Mouse (Mus musculus): ENCODE results near the gene Tnks2. TPM values are rescaled to one million over a fixed set of nuclear protein-coding genes. Genes with fewer than 3 reads are reported as not detected.
"Not testable (repeated sequence)": the region's sequence is repeated elsewhere in the genome, so short reads cannot be mapped to it uniquely, and the experiment has no call there.

Tnks2 gene
- total RNA-seq (2021) = 111 and 124 TPM in 2 replicates
- long read RNA-seq, experiment 1, full-length matches to known transcripts = 11 of 39 reads
- long read RNA-seq, experiment 1, partial matches to known transcripts = 9 of 39 reads
- long read RNA-seq, experiment 1, other reads (novel, unspliced or antisense) = 19 of 39 reads
- long read RNA-seq, experiment 2, full-length matches to known transcripts = 8 of 37 reads
- long read RNA-seq, experiment 2, partial matches to known transcripts = 15 of 37 reads
- long read RNA-seq, experiment 2, other reads (novel, unspliced or antisense) = 14 of 37 reads

DNA sequence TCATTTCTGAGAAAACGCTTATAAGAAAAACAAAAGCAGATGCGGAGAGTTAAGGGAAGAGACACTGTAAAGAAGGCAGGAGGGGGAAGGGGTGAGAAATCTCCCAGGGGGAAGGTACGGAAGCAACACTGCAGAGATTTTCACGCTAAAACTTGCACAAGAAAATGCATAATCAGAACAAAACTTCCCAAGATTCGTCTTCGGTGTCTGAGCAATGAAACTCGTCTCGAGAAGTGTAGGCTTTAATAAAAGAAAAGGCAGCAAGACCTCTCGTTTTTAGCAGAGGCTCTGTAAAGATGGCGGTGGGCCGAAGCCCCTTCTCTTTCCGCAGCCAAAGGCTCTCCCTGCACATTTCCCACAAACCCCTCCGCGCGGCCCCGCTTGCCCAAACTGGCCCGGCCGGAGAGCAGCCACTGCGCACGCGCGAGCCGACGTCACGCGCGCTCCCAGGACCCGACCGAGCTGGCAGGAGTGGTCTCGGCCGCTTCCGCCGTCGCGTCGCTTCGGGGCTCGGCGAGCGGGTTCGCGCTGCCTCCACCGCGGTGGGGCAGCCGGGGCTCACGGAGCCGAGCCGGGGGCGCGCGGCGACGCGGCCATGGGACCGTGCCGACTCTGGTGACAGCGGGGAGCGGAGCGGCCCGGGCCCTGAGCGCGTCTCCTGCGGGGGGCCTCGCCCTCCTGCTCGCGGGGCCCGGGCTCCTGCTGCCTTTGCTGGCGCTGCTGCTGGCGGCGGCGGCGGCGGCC is at the start of gene Tnks2:
Tnks2 (plus strand) TSS at position 445 of the 744 bp plus-strand sequence.
- DNase-seq = peak; percentile 99

DNA sequence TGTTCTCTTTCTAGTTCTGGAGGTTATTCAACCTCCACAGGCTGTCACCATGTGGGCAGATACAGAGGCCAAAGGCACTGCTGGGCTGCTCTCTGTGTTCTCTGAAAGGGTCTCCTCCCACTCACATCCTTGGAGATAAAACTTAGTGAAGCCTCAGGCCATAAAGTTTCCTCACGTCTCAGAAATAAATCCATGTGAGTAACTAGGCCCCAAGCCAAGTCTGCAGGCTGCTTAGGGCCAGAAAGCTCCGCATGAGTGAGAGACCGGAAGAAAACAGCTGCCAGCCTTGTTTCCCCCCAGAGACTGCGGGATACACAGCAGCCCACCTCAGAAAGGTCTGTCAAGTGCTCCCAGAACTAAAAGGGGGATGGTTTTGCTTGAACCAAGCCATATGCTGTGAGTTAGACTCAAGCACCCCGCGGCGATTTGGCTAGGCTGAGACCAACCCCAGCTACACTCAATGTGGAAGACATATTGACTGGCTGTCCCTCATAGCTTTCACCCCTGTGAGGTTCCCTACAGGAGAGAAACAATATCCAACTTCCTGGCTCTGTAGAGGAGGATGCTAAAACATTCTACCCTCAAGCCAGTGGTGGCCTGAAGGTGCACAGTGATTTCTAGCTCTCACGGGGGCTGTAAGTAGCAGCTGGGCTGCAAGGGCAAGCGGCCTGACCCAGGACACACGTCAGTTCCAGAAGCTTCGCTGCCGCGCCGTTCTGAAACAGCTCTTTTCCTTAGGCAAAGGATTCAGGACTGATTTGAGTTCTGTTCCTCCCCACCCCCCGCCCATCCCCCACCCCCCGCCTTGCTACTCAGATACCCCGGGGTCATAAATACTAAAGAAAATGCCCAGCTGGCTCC is 43.9 kb upstream of the Tnks2 start:
- DNase-seq = peak; percentile 68

DNA sequence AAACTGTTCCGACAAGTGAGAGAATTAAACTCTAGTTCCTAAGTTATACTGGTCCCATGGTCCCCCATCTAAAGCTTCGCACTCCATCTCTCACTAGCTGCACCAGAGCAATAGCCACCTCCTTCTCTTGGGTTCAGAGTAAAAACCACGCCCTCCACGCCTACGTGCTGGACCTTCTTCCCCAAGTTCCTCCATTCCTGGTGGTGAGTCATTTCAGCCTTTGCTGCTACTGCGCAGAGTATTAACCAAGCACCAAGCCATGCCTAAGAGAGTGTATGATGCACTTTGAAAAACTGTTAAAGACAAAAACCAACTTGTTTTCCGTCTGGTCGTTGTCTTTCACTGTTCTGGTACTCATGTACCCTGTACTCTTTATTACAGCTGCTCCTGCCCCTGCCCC is 41.4 kb upstream of the Tnks2 start:
- DNase-seq = no peak

DNA sequence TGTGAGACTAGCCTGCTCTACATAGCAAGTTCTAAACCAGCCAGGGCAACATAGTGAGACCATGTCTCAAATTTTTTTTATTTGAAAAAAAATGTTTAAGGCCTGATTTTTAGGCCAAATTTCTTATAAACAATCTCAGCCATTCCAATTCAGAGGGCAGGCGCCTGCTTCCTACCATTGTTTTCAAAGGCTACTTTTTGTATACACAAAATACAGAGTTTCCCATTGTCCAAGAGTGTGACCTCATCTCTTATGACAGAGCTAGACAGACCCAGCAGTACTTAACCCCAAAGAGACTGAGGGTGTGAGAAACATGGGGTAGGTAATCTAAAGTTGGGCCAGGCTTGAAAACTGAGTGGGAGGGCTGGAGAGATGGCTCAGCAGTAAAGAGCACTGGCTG is 40.6 kb upstream of the Tnks2 start:
- no peak for DNase-seq

DNA sequence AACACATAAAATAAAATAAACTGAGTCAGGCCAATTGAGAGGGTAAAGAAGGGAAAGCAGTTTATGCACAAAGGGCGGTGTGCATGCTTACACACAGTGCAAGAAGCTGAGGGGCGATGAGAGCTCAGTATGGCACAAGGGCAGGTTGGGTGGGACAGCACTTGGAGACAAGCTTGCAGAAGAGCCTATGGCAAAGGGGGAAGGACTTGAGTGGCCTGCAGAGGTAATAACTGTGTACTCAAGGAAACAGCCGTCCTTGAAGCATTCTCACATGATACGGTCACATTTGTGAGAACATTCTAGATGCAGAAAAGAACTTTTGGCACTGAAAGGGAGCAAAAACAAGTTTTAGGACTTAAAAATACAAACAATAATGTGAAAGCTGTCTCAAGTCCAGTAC is 40.0 kb upstream of the Tnks2 start:
- no peak for DNase-seq

DNA sequence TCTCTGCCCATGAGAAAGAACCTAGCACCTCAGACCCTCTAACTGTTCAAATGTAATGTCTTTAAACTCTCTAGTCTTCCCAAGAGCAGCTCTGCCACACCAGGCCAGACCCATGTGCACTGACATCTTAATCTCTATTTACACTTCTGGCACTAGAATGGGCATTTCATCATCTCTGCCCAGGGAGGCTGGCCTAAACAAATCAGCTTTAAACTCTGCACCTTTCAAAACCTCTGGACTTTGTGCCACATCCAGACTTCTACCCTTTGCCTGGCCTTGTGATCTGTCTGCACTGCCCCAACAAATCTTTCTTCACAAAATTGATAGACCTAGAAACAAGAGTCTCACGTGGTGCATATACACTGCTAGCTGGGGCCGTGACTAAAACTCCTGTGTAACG is 38.8 kb upstream of the Tnks2 start:
- peak; percentile 19 for DNase-seq

DNA sequence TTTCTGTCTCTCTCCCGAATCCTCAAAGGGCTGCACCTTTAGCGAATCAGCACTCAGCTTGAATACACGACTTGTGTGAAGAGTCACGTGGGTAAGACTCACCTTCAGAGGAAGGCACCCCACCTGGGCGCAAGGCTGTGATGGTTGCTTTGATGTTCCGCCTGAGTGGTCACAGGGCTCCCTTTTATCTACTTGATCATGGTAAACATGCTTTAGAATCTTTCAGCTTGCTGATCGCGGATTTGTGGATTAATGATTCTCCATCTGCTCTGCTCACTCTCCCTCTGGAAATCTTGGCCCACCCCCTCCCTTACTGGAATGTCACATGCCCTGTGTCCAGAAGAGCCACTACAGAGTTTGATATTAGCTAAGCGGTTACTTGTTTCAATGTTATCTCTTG is 37.1 kb upstream of the Tnks2 start:
- DNase-seq = no peak

DNA sequence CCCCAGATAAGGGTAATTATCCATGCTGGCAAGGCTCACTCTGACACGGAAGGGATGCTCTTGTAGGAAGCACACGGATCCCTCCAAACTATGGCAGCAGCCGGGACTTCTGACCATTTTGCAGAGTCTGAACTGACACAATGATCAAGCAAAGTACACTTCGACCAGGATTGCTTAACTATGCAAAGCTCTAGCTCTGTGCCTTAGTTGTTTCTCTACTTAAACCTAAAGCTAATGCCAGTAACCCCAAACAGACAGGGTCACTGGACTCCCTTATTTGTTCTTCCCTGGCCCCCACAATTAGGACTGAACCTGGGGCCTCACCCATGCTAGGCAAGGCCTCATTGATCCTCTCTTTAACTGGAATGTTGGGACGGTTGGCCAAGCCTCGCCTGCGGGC is 33.7 kb upstream of the Tnks2 start:
- no peak for DNase-seq

DNA sequence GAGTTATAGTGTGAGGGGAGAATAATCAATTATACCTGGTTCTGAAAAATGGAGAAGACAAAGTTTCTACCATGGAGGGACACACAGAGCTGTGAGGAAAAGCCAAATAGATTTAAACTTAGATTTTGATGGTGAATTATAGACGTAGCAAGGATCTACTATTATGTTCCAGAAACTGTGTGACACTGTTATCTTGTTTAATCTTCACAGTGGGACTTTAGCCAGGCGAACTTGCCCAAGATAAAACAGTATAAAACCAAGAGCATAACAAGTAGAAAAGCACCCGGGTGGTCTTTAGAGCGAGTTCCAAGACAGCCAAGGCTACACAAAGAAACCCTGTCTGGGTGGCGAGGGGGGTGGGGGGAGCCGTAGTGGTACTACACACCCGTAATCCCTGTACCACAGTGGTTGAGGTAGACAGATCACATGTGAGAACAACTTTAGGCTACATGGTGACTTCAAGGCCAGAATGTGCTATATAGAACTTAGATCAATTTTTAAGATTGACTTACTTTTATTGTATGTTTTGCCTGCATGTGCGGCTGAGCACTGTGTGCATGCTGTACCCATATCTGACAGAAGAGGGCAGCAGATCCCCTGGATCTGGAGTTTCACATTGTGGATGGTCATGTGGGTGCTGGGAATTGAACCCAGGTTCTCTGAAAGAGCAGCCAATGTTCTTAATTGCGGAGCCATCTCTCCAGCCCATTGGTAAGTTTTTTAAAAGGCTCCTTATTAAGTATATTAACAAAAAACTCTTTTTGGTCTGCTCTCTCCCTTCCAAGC is 32.0 kb upstream of the Tnks2 start:
- DNase-seq = no peak

DNA sequence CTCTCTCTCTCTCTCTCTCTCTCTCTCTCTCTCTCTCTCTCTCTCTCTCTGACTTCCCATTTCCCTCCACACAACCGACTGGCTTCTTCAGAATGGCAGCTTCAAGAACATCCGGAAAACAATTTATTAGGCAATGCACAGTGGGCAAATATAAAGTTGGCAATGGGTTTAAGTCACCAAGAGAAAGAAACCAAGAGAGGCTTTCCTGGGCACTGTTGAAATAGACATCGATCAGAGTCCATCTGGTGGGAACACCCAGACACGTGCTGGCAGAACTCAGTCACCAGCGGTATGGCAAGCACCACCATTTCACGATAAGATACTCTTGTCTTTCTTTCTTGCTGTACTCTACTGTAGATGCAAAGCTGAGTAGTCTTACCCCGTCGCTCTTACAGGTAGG is 30.6 kb upstream of the Tnks2 start:
- no peak for DNase-seq

DNA sequence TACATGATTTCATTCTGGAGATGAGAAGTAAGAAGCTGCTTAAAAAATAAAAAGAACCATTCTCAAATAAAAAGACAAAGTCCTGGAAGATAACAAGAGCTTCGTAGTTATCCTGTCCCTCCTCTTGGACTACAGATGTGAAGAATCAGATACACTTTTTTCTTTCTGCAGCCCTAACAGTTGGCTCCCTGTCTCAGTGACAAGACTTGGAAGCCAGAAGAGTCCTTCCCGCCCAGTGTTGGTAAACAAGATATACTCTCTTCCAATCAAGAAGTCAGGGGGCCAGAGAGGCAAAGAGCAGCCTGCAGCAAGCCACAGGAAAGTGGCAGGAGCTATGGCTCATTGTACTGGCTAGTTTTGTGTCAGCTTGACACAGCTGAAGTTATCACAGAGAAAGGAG is 27.2 kb upstream of the Tnks2 start:
- DNase-seq = no peak

DNA sequence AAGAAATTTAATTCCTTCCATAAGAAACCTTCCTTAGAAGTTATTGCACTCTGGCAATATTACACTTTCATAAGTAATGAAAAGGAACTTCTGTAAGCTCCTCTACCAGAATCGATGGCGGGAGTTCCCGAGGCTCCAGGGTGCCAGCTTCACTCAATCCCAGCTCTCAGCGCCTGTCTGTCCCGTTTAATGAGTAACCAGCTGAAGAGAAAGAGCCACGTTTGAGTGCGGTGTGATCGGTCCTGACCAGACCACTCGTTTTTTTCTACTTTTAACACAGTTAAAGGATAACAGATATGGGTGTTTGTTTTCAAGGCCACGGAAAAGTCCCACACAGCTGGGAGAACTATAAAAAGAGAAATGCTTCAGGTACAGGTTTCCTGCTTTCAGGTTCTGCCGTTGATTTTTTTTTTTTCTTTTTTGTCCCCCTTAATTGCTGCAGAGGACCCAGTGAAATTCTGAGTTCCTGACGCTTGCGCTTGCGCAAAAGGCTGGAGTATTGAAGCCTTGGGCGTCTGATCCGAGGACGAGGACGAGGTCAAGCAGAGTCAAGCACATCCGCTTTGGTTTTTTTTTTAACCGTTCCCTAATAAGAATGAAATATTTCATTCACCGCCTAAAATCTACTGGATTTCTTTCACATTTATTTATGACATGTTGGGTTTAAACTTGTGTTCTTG is 25.5 kb upstream of the Tnks2 start:
- peak; percentile 78 for DNase-seq

DNA sequence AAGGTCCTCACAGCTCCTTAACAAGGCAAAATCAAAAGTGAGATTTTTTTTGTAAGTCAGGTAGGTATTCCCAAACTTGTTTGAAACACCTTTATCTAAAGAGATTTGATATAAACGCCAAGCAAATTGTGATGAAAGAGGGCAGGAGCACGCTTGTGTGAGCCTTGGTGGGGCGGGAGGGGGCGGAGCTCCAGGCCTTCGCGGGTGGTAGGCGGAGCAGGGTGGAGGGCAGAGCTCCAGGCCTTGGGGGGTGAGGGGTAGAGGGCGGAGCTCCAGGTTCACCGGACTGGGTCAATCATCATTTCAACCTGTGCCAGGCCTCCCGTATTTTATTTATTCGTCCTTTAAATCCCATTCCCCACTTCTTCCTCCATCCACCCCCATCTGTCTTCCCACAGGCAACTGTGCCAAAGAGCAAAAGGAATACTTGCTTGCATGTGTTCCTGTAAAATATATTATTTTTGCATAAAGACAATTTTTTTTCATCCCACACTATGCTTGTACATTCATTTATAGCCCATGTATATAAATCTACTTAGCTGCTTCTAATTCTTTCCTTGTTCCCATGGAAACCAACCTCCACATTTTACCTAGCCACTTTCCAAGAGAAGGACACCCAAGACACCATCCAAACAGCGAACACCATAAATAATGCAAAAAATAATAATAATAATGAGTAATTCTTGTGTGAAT is 24.4 kb upstream of the Tnks2 start:
- peak; percentile 57 for DNase-seq

DNA sequence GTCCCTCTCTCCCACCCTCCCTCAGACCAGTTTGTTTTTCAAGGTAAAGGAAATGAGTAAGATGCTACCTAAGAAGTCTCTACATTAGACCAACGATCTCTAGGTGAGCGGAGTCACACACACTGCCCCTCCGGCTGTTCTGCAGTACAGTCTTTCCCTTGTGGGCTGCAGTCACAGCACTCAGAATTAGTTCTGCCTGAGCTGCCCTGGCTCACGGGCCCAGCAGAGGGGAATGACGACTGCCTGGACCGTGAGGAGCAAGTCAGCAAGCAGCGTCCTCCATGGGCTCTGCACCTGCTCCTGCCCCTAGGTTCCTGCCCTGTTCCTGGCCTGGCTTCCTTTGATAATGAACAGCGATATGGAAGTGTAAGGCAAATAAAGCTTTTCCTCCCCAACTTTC is 22.0 kb upstream of the Tnks2 start:
- DNase-seq = no peak

DNA sequence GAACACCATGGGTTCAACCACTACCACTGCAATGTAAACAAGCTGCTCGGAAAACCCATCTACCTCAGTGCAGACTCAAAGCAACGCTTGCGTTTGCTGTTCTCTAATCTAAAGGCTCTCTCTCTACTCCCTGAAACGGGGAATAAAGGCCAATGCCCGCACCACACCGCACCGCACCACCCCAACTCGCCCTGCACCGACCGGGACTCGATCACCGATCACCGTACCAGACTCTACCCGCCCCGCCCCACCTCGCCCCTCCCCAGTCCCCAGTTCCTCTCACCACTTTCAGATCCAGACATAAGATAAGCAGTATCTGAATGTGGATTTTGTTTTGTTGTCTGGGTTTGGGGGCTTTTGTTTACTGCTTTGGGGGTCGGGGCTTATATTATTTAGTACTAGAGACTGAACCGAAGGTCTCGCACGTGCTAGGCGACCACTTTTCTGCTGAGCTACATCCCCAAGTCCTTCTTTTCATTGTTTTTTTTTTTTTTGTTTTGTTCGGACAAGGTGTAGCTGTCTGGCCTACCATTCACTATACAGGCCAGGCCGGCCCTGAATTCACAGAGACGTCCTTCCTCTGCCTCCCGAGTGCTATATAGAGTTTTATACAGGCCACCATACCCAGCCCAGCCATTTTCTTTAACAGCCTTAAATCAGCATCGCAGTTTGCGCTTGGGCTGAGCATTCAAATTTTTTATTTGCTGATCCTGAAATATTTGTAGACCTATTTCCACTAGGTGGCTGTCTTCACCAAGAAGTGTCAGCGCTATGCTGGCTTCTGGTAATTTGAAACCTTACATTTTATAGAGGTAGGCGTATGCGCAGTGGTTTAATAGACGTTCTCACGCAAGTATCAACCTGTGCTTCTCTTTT is 18.4 kb upstream of the Tnks2 start:
- DNase-seq = peak; percentile 36

DNA sequence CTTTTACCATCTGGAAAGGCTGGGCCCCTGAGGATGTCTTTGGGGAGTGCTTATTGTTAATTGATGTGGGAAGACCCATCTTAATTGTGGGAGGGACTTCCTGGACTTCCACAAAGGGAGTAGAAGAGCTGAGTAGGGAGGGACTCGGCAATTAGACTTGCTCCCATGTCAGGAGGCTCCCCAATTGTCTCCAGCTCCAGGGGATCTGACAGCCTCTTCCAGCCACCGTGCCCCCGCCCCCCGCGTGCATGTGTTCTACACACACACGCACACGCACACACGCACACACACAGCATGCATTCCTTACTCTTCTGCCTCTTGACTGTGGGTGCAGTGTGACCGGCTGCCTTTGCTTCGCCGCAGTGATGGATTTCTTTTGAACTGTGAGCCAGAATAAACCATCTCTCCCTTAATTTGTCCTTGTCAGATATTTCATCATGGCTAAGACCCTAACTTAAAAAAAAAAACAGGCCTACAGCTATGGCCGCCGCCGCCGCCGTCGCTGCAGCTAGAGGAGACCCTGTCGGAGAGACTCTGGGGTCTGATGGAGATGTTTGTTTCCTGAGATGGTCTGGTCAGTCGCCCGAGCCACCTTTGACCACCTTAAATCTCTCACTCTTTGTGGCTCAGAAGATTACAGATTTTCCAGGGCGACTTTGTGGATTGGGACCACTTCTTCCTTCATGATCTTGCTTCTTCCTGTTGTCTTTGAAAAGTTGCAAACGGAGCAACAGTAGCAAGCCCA is 15.7 kb upstream of the Tnks2 start:
- peak; percentile 50 for DNase-seq

DNA sequence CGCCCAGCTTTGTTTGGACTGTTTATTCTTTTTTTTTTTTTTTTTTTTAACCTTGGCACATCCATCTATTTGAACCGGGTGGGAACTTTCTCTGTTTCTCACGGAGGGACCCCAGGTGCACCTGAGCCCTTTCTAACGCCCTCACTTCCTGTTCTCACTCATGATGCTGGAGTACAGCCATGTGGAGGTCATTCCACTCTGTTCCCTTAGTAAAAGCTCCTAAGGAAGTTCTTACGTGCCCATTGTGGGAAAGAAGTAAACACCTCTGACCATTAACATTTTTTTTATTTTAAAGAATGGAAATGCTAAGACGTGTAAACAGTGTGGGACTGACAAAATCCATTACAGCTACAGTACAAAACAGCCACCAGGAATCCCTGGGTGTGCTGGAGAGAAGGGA is 14.8 kb upstream of the Tnks2 start:
- no peak for DNase-seq

DNA sequence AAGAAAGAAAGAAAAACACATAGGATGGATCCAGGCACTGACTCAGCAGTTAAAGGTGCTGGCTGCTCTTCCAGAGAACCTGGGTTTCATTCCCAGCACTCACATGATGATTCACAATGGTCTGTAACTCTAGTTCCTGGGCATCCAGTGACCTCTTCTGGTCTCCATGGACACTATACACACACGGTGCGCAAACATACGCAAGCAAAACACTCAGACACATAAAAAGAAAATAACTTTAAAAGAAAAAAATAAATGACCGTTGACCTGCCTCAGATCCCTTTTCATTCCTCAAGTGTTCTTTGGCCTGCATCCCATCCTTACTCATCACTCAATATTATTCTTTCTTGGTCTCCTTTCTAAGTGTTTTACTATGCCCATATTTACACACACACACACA is 13.6 kb upstream of the Tnks2 start:
- no peak for DNase-seq

DNA sequence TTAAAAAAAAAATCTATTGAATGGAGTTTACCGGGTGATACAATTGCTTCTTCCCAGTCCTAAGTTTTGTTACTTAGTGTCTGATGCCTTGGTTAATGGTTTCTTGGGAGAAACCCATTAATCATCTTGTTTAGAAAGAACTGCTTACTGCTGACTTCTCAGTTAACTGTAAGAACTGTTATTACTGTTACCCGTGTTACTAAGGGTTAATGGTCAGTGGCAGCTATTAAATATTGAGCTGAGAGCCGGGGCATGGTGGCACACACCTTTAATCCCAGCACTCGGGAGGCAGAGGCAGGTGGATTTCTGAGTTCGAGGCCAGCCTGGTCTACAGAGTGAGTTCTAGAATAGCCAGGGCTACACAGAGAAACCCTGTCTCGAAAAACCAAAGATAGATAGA is 12.7 kb upstream of the Tnks2 start:
- DNase-seq = not testable (repeated sequence)
